Mouse (Mus musculus) hindbrain, embryonic 12.5 days (tissue): ENCODE data around the gene Utrn. TPM values are rescaled to one million over a fixed set of nuclear protein-coding genes. Genes with fewer than 3 reads are reported as not detected.

Experiments
- ATAC-seq: fragments of 200-750 bp; cut with Nextera tagmentation; 2 replicates; pipeline ENCODE4 v1.8.0; 2017; ENCODE audit warnings: moderate TSS enrichment; ENCODE audit not compliant: low FRiP score
- H3K27ac ChIP-seq: fragments of 300-500 bp; sonication (generic); 2 replicates; pipeline ENCODE4 v1.5.1; 2016; ENCODE audit warnings: mild to moderate bottlenecking
- H3K27me3 ChIP-seq: fragments of 300-500 bp; sonication (generic); 2 replicates; pipeline ENCODE4 v1.6.1; 2016; ENCODE audit warnings: mild to moderate bottlenecking
- H3K36me3 ChIP-seq: fragments of 300-500 bp; sonication (generic); 2 replicates; pipeline ENCODE4 v1.6.1; 2016; ENCODE audit warnings: mild to moderate bottlenecking
- H3K4me1 ChIP-seq: fragments of 300-500 bp; sonication (generic); 2 replicates; pipeline ENCODE4 v1.6.1; 2016
- H3K4me2 ChIP-seq: fragments of 300-500 bp; sonication (generic); replicated peaks from 2 replicates; pipeline ENCODE4 v1.6.1; 2016; ENCODE audit warnings: mild to moderate bottlenecking
- H3K4me3 ChIP-seq: fragments of 300-500 bp; sonication (generic); 2 replicates; pipeline ENCODE4 v1.5.1; 2016; ENCODE audit warnings: mild to moderate bottlenecking
- H3K9ac ChIP-seq: fragments of 300-500 bp; sonication (generic); 2 replicates; pipeline ENCODE4 v1.6.1; 2016; ENCODE audit warnings: mild to moderate bottlenecking, moderate library complexity
- H3K9me3 ChIP-seq: fragments of 300-500 bp; sonication (generic); replicated peaks from 2 replicates; pipeline ENCODE4 v1.6.1; 2016; ENCODE audit warnings: mild to moderate bottlenecking
- WGBS: fragments of 180-500 bp; shearing (Covaris S2); methylation state at CpG from one replicate; pipeline ENCODE4 v1.1.7; 2016; 5-methylcytosine and 5-hydroxymethylcytosine counted together
- polyA plus RNA-seq: library from polyadenylated mRNA; unstranded; fragments of >200 nt; fragmentation: Nextera tagmentation; extraction: Ambion mirVana; gene quantifications from 2 replicates; pipeline ENCODE4 v1.2.1, GENCODE M21; 2016

The Utrn gene
- polyA plus RNA-seq, 1 experiment from 2014 or later: 56.0 TPM

GRCm38 (mm10) chr10:12376015-12376414 lies 493.1 kb downstream of the Utrn start:
- H3K27me3 ChIP-seq: no peaks in the 10 kb centered on the region
- ATAC-seq: no peak
- no peaks in the 10 kb centered on the region for H3K9me3 ChIP-seq
- no peak overlapping the region for H3K9ac ChIP-seq
- H3K4me3 ChIP-seq: no peak overlapping the region
- WGBS: 88% methylated on average over 2 of the region's 2 CpGs
- no peaks in the 10 kb centered on the region for H3K36me3 ChIP-seq
- no peak overlapping the region for H3K4me2 ChIP-seq
- H3K4me1 ChIP-seq: no peaks in the 10 kb centered on the region
- no peak overlapping the region for H3K27ac ChIP-seq

GRCm38 (mm10) chr10:12374741-12375140 lies 494.4 kb downstream of the Utrn start:
- Histone ChIP-seq H3K4me1 (no peaks in the 10 kb centered on the region), H3K27me3 (no peaks in the 10 kb centered on the region)
- no peak for ATAC-seq

GRCm38 (mm10) chr10:12354556-12354955 lies 514.6 kb downstream of the Utrn start:
- H3K4me1 ChIP-seq: no peaks in the 10 kb centered on the region
- H3K4me3 ChIP-seq: no peak overlapping the region
- H3K9me3 ChIP-seq: no peaks in the 10 kb centered on the region
- H3K27me3 ChIP-seq: no peaks in the 10 kb centered on the region
- H3K27ac ChIP-seq: no peak overlapping the region
- WGBS: 79% methylated on average over 4 of the region's 4 CpGs
- H3K9ac ChIP-seq: no peak overlapping the region
- ATAC-seq: no peak
- no peak overlapping the region for H3K4me2 ChIP-seq
- H3K36me3 ChIP-seq: no peaks in the 10 kb centered on the region

More at GRCm38 (mm10) chr10:12374741-12375140, 494.4 kb downstream of the Utrn start:
- Histone ChIP-seq H3K4me3 (no peak overlapping the region), H3K9ac (no peak overlapping the region), H3K4me2 (no peak overlapping the region), H3K27ac (no peak overlapping the region), H3K9me3 (no peaks in the 10 kb centered on the region), H3K36me3 (no peaks in the 10 kb centered on the region)
- WGBS: 96% methylated on average over 1 of the region's 1 CpGs

DNA sequence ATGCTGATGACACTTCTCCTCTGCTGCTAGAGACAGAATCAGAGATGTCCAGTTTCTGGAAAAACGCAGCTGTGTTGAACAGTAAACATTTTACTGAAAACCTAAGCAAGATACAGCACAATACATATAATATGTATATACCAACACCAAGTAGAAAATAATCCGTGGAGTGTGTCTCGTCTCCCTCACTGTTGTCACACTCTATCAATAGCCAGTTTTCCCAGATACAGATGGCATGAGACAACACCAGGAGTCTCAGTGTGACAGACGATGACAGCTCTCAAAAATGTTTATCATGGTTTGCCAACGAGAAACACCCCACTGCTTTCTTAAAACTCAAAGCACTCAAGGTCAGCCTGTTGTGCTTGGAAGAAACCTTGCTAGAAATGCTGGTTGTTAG lies 515.1 kb downstream of the Utrn start:
- Histone ChIP-seq H3K4me1 (no peaks in the 10 kb centered on the region), H3K4me2 (no peak overlapping the region), H3K4me3 (no peak overlapping the region), H3K36me3 (no peaks in the 10 kb centered on the region), H3K27me3 (no peaks in the 10 kb centered on the region), H3K27ac (no peak overlapping the region), H3K9ac (no peak overlapping the region), H3K9me3 (no peaks in the 10 kb centered on the region)
- WGBS: 86% methylated on average over 5 of the region's 5 CpGs
- ATAC-seq: no peak

- H3K9me3 ChIP-seq: no peaks in the 10 kb centered on the region
- H3K4me2 ChIP-seq: no peak overlapping the region
- no peak overlapping the region for H3K4me3 ChIP-seq
- ATAC-seq: no peak
- H3K27me3 ChIP-seq: no peaks in the 10 kb centered on the region
- no peaks in the 10 kb centered on the region for H3K36me3 ChIP-seq
- H3K4me1 ChIP-seq: peaks cover 8% of the 10 kb centered on the region
- no peak overlapping the region for H3K9ac ChIP-seq
- WGBS: 73% methylated on average over 10 of the region's 10 CpGs
- no peak overlapping the region for H3K27ac ChIP-seq
These were observed 529.2 kb downstream of the Utrn start for GRCm38 (mm10) chr10:12339704-12340558.

DNA sequence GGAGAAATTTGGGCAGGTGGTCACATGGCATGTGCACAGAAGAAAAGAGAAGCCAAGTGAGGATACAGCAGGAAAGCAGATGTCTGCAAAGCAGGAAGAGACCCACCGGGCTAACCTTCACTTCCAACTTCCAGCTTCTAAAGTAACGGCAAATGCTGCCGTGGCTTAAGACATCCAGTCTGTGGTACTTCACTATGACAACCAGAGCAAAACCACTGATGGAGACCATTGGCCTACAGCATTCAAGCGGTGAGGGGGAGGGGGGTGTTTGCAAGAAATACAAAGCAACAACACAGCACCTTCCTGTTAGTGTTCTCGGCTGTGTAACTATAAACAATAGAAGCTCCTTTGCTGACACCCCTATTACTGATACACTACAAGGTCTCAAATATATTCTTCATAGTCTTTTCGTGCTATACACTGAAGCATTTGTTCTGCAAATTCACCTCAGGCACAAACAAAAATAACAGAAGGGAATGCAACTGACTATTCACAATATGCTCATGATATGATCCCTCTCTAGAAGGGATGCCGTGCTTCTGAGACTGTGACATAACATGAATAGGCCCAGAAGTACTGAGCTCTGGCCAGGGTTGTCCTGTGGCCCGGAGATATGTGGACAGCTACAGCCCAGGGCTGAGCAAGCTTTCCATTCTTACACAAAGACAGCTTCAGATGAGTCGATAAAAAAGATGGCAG lies 530.0 kb downstream of the Utrn start:
- H3K4me1 ChIP-seq: peaks cover 8% of the 10 kb centered on the region
- no peaks in the 10 kb centered on the region for H3K36me3 ChIP-seq
- H3K27ac ChIP-seq: no peak overlapping the region
- 76% methylated on average over 9 of the region's 9 CpGs for WGBS
- H3K4me3 ChIP-seq: no peak overlapping the region
- no peaks in the 10 kb centered on the region for H3K9me3 ChIP-seq
- ATAC-seq: no peak
- H3K27me3 ChIP-seq: no peaks in the 10 kb centered on the region
- H3K4me2 ChIP-seq: no peak overlapping the region
- no peak overlapping the region for H3K9ac ChIP-seq

Other genes with a start within 250 kb of the Utrn start
- gene Stx11, start 94.9 kb upstream of the Utrn start, polyA plus RNA-seq: 2.2 and 3.0 TPM in 2 replicates
- gene Sf3b5, start 136.0 kb upstream of the Utrn start, polyA plus RNA-seq: 26.8 and 30.6 TPM in 2 replicates
- 60.3 and 80.0 TPM in 2 replicates for gene Plagl1, start 191.1 kb upstream of the Utrn start, polyA plus RNA-seq